Mouse (Mus musculus) lung, postnatal 0 days (tissue): ENCODE results near the gene Fam178b. TPM values are rescaled to one million over a fixed set of nuclear protein-coding genes. Genes with fewer than 3 reads are reported as not detected.

Experiments
- ATAC-seq: fragments of 200-750 bp; cut with Nextera tagmentation; 2 replicates; pipeline ENCODE4 v1.8.0; 2017; ENCODE audit warnings: moderate library complexity
- DNase-seq: peaks from one replicate; pipeline ENCODE4 v3.0.0-alpha.2; 2016; ENCODE audit warnings: low spot score
- H3K27ac ChIP-seq: fragments of 300-500 bp; sonication (generic); 2 replicates; pipeline ENCODE4 v1.5.1; 2014; ENCODE audit warnings: antibody characterized with exemption, mild to moderate bottlenecking, low read length, mixed read lengths
- H3K27me3 ChIP-seq: fragments of 300-500 bp; sonication (generic); replicated peaks from 2 replicates; pipeline ENCODE4 v1.6.1; 2014; ENCODE audit warnings: low read length, mixed read lengths; ENCODE audit not compliant: insufficient read depth
- H3K36me3 ChIP-seq: fragments of 300-500 bp; sonication (generic); 2 replicates; pipeline ENCODE4 v1.6.1; 2014; ENCODE audit warnings: low read length, mixed read lengths; ENCODE audit not compliant: insufficient read depth
- H3K4me1 ChIP-seq: fragments of 300-500 bp; sonication (generic); 2 replicates; pipeline ENCODE4 v1.6.1; 2014; ENCODE audit warnings: antibody characterized with exemption, low read depth, low read length, mixed read lengths; ENCODE audit not compliant: insufficient read depth
- H3K4me2 ChIP-seq: fragments of 300-500 bp; sonication (generic); replicated peaks from 2 replicates; pipeline ENCODE4 v1.6.1; 2014; ENCODE audit warnings: low read depth, mild to moderate bottlenecking, low read length, moderate library complexity, mixed read lengths
- H3K4me3 ChIP-seq: fragments of 300-500 bp; sonication (generic); 2 replicates; pipeline ENCODE4 v1.5.1; 2014; ENCODE audit warnings: low read depth, low read length
- H3K9ac ChIP-seq: fragments of 300-500 bp; sonication (generic); replicated peaks from 2 replicates; pipeline ENCODE4 v1.6.1; 2014; ENCODE audit warnings: low read depth, mild to moderate bottlenecking
- H3K9me3 ChIP-seq: fragments of 300-500 bp; sonication (generic); 2 replicates; pipeline ENCODE4 v1.6.1; 2016; ENCODE audit warnings: low read length, mixed read lengths
- CTCF ChIP-seq: IDR thresholded peaks from 2 replicates; pipeline ENCODE4 v1.5.1; 2016; ENCODE audit warnings: antibody characterized with exemption, mild to moderate bottlenecking
- EP300 ChIP-seq: IDR thresholded peaks from 2 replicates; pipeline ENCODE4 v1.6.1; 2016; ENCODE audit warnings: antibody characterized with exemption, mild to moderate bottlenecking, control low read depth
- WGBS: fragments of 180-500 bp; shearing (Covaris S2); extraction: QIAGEN DNeasy Blood & Tissue Kit; methylation state at CpG from one replicate; pipeline ENCODE4 v1.1.7; 2014; 5-methylcytosine and 5-hydroxymethylcytosine counted together
- polyA plus RNA-seq: library from polyadenylated mRNA; unstranded; fragments of >200 nt; fragmentation: Nextera tagmentation; extraction: Ambion mirVana; gene quantifications from 2 replicates; pipeline ENCODE4 v1.2.1, GENCODE M21; 2015

The Fam178b gene
- polyA plus RNA-seq, 1 experiment from 2014 or later: 5.1 TPM

GRCm38 (mm10) chr1:36550075-36550863 is 132.7 kb downstream of the Fam178b start:
- no peak overlapping the region for H3K4me3 ChIP-seq
- no peak overlapping the region for H3K27ac ChIP-seq
- DNase-seq (no peak), ATAC-seq (no peak)
- 71% methylated on average over 20 of the region's 20 CpGs for WGBS
- no peaks in the 10 kb centered on the region for H3K27me3 ChIP-seq
- H3K36me3 ChIP-seq: peaks cover 43% of the 10 kb centered on the region
- 0 out of 2 replicates have a peak, but pooled peaks have one; percentile 6 for TF ChIP-seq CTCF
- TF ChIP-seq EP300: no peak
- H3K9me3 ChIP-seq: no peaks in the 10 kb centered on the region
- peaks cover 11% of the 10 kb centered on the region; the same call in 1 of the 2 replicates for H3K4me1 ChIP-seq
- H3K9ac ChIP-seq: no peak overlapping the region
- H3K4me2 ChIP-seq: no peak overlapping the region

- Histone ChIP-seq H3K4me1 (peaks cover 4% of the 10 kb centered on the region; the same call in 1 of the 2 replicates), H3K9ac (no peak overlapping the region), H3K4me2 (no peak overlapping the region), H3K36me3 (peaks cover 43% of the 10 kb centered on the region), H3K27me3 (no peaks in the 10 kb centered on the region), H3K4me3 (no peak overlapping the region), H3K9me3 (no peaks in the 10 kb centered on the region), H3K27ac (no peak overlapping the region)
- ATAC-seq (no peak), DNase-seq (no peak)
- WGBS: 67% methylated on average over 18 of the region's 18 CpGs
- no peak for TF ChIP-seq CTCF
- no peak for TF ChIP-seq EP300
These were observed 133.5 kb downstream of the Fam178b start for GRCm38 (mm10) chr1:36549491-36549890.

GRCm38 (mm10) chr1:36548771-36549170 is 134.2 kb downstream of the Fam178b start:
- WGBS: 40% methylated on average over 8 of the region's 8 CpGs
- no peak for TF ChIP-seq EP300
- TF ChIP-seq CTCF: no peak

GRCm38 (mm10) chr1:36547981-36548598 is 134.9 kb downstream of the Fam178b start:
- TF ChIP-seq EP300: no peak
- TF ChIP-seq CTCF: no peak
- no peak overlapping the region for H3K9ac ChIP-seq
- H3K4me3 ChIP-seq: no peak overlapping the region
- DNase-seq (peak; percentile 55), ATAC-seq (no peak)
- WGBS: 23% methylated on average over 9 of the region's 9 CpGs
- no peaks in the 10 kb centered on the region for H3K9me3 ChIP-seq
- no peak overlapping the region for H3K4me2 ChIP-seq
- no peaks in the 10 kb centered on the region for H3K4me1 ChIP-seq
- H3K36me3 ChIP-seq: peaks cover 38% of the 10 kb centered on the region
- H3K27me3 ChIP-seq: no peaks in the 10 kb centered on the region
- peak overlapping the region; percentile 35; the same call in 1 of the 2 replicates for H3K27ac ChIP-seq

More at GRCm38 (mm10) chr1:36548771-36549170, 134.2 kb downstream of the Fam178b start:
- no peak overlapping the region for H3K9ac ChIP-seq
- H3K4me2 ChIP-seq: no peak overlapping the region
- H3K36me3 ChIP-seq: peaks cover 43% of the 10 kb centered on the region
- DNase-seq (no peak), ATAC-seq (no peak)
- H3K27me3 ChIP-seq: no peaks in the 10 kb centered on the region
- H3K4me3 ChIP-seq: no peak overlapping the region
- H3K27ac ChIP-seq: 0 out of 2 replicates have a peak overlapping the region, but pooled peaks have one; percentile 5
- no peaks in the 10 kb centered on the region for H3K9me3 ChIP-seq
- no peaks in the 10 kb centered on the region for H3K4me1 ChIP-seq

DNA sequence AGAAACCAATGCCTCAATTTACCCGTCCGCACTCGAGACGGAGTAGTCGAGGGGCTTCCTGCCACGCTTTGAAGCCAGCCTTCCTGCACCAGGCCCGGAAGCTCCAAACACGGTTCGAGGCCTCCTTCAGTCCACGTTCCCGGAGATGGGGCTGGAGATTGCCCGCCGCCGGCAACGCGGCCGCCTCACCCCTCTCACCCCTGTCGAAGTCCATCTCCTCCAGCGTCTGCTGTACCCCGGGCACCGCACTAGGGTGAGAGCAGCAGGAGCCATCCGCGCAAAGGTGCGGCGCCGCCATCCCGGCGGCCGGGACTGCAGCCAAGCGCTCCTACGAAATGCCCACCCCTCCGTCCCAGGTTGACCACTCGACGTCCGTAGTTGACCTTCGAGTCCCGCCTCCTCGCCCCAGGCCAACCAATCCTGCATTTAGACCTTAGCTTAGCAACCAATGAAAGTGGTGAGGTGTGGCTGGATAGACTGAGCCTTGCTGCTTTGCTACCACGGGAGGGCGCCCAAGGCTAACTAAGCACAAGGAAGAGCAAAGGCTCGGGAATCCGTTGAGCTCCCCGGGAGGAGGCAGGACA is 136.0 kb downstream of the Fam178b start, which contains the start of gene Ankrd39:
Gene Ankrd39, minus strand, starts transcription at position 558 of the 584 bp plus-strand sequence.
- peaks cover 28% of the 10 kb centered on the region for H3K36me3 ChIP-seq
- no peaks in the 10 kb centered on the region for H3K4me1 ChIP-seq
- TF ChIP-seq CTCF (peak; percentile 100), EP300 (no peak)
- H3K27ac ChIP-seq: peak within 1 kb of the TSS; percentile 51; the same call in 1 of the 2 replicates
- DNase-seq (peak; percentile 100), ATAC-seq (peak; percentile 98)
- no peaks in the 10 kb centered on the region for H3K27me3 ChIP-seq
- 0% methylated on average over 43 of the region's 43 CpGs for WGBS
- peak within 1 kb of the TSS; percentile 74 for H3K4me2 ChIP-seq
- no peaks in the 10 kb centered on the region for H3K9me3 ChIP-seq
- peak within 1 kb of the TSS; percentile 51 for H3K4me3 ChIP-seq
- H3K9ac ChIP-seq: peak within 1 kb of the TSS; percentile 51
